Mouse (Mus musculus) olfactory bulb, adult 2 months (tissue): Measurements from ENCODE around the gene Farp1.

Source experiments
- CTCF ChIP-seq: fragments of 200-500 bp; IDR thresholded peaks from 2 replicates; pipeline ENCODE4 v1.5.1; 2012; ENCODE audit warnings: low read depth, mild to moderate bottlenecking, low read length, moderate library complexity; ENCODE audit not compliant: insufficient read depth
- POLR2A ChIP-seq: fragments of 200-500 bp; IDR thresholded peaks from 2 replicates; pipeline ENCODE4 v1.6.1; 2012; ENCODE audit warnings: mild to moderate bottlenecking, low read depth, low read length, moderate library complexity; ENCODE audit not compliant: insufficient read depth

GRCm38 (mm10) chr14:121080739-121081138 lies 45.7 kb downstream of the Farp1 start:
- TF ChIP-seq POLR2A (no peak), CTCF (no peak)
